Mouse (Mus musculus) ovary, postnatal 36 days (tissue): ENCODE measurements around the gene Bicra.
A peak's percentile ranks its signal among the peaks of the same experiment; 100 is the strongest.

Source experiments
- DNase-seq: peaks from one replicate; pipeline ENCODE4 v3.0.0; 2022; ENCODE audit warnings: low spot score, mixed read lengths

The Bicra gene

DNA sequence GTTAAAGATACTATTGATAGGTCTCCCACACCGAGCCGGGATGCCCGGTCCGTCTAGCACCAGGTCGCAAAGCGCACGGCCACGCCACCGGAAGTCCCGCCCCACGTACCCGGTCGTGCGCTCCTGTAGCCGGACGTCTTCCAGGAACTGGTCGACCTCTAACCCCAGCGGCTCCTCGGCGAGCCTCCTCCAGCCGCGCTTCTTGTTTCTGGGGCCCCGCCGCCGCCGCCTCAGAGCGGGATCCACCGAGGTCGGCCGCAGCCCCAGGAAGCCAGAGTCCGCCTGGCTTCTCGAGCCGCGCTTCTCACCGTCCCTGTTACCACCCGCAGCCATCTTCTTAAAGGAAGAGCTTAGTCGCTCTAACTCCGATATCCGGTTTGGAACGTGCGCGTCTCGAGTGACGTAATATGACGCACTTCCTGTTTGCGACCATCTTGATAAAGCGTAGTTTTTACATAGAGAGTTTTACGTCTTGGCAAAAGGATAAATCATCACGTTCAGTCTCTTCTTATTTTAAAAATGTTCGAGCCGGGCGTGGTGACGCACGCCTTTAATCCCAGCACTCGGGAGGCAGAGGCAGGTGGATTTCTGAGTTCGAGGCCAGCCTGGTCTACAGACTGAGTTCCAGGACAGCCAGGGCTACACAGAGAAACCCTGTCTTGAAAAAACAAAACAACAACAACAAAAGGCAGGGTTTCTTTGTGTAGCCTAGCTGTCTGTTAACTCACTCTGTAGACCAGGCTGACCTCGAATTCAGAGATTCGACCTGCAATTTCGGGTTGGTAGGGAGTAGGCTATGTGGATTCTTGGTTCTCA, 101.8 kb downstream of the Bicra start, which contains the start of gene Nop53:
TSS of gene Nop53 (minus strand) at position 354 of the 816 bp plus-strand sequence.
- peak; percentile 89 for DNase-seq

DNA sequence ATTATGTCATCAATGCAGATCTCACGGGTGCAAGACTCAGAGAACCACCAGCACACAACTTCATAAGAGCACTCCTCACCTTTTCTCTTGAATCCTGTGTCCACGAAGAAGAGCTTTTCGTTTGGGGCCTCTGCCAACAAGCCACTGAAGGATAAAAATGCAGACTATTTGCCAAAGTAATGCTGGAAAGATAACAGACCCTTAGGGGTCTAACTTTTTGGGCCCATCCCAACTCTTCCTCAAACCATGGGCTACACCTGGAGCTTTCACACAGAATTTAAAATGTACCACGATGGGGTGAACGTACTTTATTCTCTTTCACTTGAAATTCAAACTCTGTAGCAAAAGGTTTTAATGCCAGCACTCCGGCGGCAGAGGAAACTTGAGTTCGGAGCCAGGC, 102.5 kb downstream of the Bicra start:
- no peak for DNase-seq

DNA sequence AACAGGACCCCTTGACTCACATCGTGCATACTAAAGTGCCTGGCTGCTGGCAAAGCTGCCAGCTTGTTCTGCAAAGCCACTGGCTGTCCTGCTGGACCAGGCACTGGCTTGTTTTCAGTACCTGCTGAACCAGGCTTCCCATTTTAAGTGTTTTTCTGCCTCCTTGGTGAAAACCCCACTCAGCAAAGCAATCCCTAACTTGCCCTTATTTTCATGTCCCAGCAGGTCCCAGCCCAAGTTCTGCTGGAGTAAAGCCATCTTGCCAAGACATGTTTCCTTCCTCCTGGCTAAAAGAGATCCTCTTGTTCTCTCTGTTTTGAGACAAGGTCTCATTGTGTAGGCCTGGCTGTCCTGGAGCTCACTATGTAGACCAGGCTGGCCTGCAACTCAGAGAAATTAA, 103.4 kb downstream of the Bicra start:
- DNase-seq, result no peak

DNA sequence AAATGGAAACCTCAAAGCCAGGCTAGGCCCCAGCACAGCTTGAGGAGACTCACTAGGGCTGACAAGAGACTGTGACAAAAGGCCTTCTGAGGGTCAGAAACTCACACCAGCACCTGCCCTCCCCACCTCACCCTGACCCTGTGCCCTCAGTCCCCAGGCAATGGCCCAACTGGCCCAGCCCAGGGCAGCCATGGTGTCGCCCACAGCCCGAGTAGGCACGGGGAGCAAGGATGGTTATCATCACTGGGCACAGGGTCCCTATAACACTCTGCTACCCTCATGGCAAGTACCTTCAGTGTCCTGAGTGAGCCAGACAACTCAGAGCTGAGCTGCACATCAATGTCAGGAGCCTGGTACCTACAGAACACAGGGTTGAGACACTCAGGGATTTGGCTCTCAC, 109.1 kb downstream of the Bicra start:
- no peak for DNase-seq

DNA sequence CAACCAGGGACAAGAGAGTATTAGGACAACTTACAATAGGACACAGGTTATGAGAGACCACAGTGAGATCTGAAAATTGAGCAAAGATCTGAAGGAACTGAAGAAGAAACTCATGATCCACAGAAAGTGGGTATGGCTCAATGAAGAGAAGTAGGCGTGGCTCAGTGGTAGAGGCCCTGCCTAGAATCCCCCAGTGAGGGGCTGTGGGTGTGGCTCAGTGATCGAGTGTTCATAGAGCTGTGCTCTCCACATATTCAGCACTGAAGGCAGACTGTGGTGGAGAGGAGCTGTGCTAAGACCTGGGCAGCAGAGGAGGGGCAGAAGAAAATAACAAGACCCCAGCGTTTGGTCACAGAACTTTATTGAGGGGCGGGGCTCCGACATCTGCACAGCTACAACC, 110.2 kb downstream of the Bicra start:
- no peak for DNase-seq

DNA sequence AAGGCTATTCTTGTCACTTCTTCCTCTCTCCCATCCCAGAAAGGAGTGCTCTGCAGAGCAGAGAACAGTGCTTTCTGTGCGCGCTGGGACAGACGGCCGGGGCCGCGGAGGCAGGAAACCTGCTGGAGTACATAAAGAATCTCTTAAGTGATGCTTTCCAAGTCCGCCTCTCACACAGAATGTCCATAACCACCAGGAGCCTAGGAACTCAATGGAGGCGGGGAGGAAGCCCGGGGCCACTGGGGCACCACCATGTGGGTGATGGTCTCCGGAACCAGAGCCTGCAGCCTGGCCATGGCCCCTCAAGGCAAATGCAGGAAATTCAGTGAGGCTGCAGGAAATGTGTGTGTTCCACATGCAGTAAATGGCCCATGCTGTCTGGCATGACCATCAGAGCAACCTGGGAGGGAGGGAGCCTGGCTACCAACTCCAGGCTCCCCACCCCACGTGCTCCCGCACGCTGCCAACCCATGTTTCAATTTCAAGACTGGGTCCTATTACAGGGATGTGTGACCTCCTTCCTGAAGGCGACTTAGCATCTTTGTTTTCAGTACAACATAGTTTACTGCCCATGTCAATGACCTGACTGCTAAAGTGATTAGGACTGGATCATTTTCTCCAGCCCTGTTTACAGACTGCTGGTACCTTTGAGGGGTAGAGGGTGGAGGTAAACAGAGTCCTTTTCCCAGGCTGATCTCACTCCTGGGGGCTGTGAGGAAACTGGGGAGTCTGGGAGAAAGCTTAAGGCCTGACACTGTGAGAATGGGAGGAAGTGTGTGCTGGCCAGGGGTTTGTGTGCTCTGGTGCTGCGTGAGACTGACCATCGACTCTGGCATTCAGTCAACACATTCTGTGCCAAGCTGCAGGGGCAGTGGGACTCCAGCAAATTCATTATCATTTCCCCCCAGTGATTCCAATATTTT, 114.0 kb downstream of the Bicra start:
- no peak for DNase-seq

DNA sequence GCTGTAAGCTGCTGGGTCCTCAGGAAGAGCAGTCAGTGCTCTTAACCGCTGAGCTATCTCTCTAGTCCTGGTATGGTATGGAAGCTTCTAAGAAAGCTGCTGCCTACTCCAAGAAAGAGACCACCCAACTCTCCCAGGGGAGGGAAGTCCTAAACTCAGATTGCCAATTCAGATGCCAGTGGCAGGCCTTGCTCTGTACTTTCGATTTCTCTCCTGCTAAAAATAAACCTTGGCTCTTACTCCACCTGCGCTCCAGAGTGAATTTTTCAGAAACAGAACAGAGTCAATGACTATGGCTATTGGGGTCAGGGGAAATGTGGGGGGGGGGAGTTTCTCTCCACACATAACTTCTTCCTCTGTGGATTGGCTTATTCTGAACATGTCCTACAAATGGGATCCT, 116.1 kb downstream of the Bicra start:
- DNase-seq, result no peak

DNA sequence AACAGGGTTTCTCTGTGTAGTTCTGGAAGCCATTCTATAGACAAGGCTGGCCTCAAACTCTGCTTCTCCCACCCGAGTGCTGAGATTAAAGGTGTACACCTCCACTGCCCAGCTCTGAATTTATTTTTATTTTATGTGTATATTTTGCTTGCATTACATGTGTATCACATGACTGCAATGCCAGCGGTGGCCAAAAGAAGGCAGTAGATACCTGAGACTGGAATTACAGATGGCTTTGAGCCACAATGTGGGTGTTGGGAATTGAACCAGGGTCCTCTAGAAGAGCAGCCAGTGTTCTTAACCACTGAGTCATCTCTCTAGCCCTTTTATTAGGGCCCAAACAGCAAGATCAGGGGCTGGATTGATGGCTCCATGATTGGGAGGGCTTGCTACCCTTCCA, 117.2 kb downstream of the Bicra start:
- DNase-seq, result no peak

DNA sequence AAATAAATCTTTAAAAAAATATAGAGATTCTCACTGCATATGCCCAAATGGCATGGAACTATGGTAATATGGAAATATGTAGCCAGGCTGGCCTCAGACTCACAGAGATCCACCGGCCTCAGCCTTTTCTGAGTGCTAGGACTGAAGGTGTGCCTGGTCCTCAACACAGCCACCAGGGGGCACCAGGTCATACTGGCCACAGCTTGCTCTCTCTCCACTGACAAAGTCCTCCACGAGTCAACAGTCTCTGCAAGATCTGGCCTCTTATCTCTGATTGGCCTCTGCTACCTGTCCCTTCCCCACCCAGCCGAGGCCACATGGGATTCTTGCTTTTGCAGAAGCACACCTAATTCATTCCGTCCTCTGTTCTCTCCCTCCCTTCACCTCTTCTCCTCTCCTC, 117.8 kb downstream of the Bicra start:
- DNase-seq, result peak; percentile 67

DNA sequence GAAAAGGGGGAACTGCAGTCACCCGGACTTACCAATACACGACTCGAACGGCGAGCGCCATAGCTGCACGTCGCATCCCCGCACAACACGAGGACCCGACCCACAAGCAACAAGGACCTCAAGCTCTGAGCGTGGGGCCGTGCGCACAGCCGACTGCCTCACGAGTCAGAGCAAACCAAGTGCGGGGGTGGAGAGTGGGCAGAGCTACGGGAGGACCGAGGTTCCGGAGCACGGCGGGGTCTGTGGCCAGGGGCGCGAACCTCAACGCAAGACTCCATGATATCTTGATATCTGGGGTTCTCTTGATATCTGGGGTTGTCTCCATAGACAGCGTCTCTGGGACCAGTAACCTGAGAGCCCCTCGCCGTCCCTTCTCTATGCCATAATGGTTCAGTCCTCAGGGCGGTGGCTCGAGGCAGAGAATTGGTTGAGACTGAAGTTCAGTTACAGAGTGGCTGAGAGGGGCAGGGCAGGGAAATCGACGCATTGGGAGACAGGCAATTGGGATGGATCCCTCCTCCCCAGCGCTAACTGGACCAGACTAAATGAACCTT, 125.4 kb downstream of the Bicra start, which contains the start of gene Selenow:
TSS of gene Selenow (minus strand) at position 183 of the 554 bp plus-strand sequence.
- peak; percentile 87 for DNase-seq

DNA sequence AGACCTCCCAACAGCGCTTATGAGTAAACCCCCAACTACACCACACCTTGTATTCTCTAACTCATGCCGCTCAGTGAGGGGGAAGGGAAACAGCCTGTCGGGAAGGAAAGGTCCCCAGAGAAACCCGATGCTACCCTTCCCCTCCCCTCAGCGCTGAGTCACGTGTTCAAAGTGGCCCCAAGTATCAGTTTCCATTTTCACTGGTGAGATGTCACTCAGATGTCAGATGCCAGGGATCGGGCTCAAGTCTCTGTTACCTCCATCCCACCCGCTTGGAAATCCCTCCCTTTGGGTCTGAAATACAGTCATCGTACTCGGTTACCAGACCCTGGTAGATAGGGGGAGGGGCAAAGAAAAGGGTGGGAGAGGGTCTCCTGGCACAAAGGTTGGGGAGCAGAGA, 125.9 kb downstream of the Bicra start:
- DNase-seq, result no peak
